Mouse (Mus musculus) heart, postnatal 0 days (tissue): ENCODE data around the gene Zpbp2.

Experiments
- CTCF ChIP-seq: IDR thresholded peaks from 2 replicates; pipeline ENCODE4 v1.5.1; 2016; ENCODE audit warnings: antibody characterized with exemption, control low read depth, low read depth
- EP300 ChIP-seq: IDR thresholded peaks from 2 replicates; pipeline ENCODE4 v1.6.1; 2016; ENCODE audit warnings: antibody characterized with exemption, low read depth

DNA sequence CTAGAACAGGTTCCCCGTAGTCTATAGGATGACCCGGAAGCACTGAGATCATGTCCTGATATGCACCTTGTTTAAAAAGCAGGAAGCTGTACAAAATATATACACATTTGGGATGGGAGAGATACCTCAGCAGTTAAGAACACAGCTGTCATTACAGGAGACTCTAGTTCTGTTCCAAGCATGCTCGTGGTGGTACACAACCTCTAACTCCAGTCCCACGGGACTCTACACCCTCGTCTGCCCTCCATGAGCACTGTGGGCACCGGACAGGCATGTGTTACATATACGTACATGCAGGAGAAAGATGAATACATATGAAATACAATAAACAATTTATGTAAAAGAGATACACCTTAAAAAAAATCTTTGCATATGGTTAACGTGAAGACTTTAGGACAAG is 8.3 kb upstream of the Zpbp2 start:
- TF ChIP-seq CTCF, result no peak
- no peak for TF ChIP-seq EP300
